Mouse (Mus musculus): ENCODE data around the gene Nr6a1. TPM values are rescaled to one million over a fixed set of nuclear protein-coding genes. Genes with fewer than 3 reads are reported as not detected.

Nr6a1 gene
- polyA plus RNA-seq, 1 experiment from 2014 or later: 0.94 TPM

- H3K4me1 ChIP-seq (ENCODE audit: insufficient read depth, low read length): peaks cover 11% of the 10 kb centered on the region; the same call in 1 of the 2 replicates
- 82% methylated on average over 2 of the region's 2 CpGs for WGBS
- H3K4me2 ChIP-seq (replicated peaks; ENCODE audit: low read depth, low read length): no peak overlapping the region
- H3K9ac ChIP-seq (replicated peaks; ENCODE audit: low read length): no peak overlapping the region
- no peaks in the 10 kb centered on the region for H3K27me3 ChIP-seq (ENCODE audit: insufficient read depth, low read length)
- no peak overlapping the region for H3K4me3 ChIP-seq (ENCODE audit: low read length)
- H3K27ac ChIP-seq (ENCODE audit: low read length): no peak overlapping the region
- no peak for ATAC-seq (ENCODE audit: low FRiP score, low TSS enrichment)
- no peaks in the 10 kb centered on the region for H3K9me3 ChIP-seq (ENCODE audit: low read length)
- no peaks in the 10 kb centered on the region for H3K36me3 ChIP-seq (ENCODE audit: insufficient read depth, low read length)
These were observed 147.5 kb downstream of the Nr6a1 start for GRCm38 (mm10) chr2:38779939-38780338.

GRCm38 (mm10) chr2:38777326-38777725 lies 150.2 kb downstream of the Nr6a1 start:
- Histone ChIP-seq H3K4me2 (replicated peaks; ENCODE audit: low read depth, low read length) (no peak overlapping the region), H3K9me3 (ENCODE audit: low read length) (no peaks in the 10 kb centered on the region), H3K27me3 (ENCODE audit: insufficient read depth, low read length) (no peaks in the 10 kb centered on the region), H3K27ac (ENCODE audit: low read length) (no peak overlapping the region), H3K36me3 (ENCODE audit: insufficient read depth, low read length) (no peaks in the 10 kb centered on the region), H3K4me3 (ENCODE audit: low read length) (no peak overlapping the region), H3K4me1 (ENCODE audit: insufficient read depth, low read length) (peaks cover 3% of the 10 kb centered on the region; the same call in 1 of the 2 replicates), H3K9ac (replicated peaks; ENCODE audit: low read length) (no peak overlapping the region)
- 84% methylated on average over 2 of the region's 2 CpGs for WGBS
- ATAC-seq (ENCODE audit: low FRiP score, low TSS enrichment): no peak

GRCm38 (mm10) chr2:38774936-38775335 lies 152.6 kb downstream of the Nr6a1 start:
- no peaks in the 10 kb centered on the region for H3K9me3 ChIP-seq (ENCODE audit: low read length)
- H3K27ac ChIP-seq (ENCODE audit: low read length): no peak overlapping the region
- H3K4me2 ChIP-seq (replicated peaks; ENCODE audit: low read depth, low read length): no peak overlapping the region
- H3K4me3 ChIP-seq (ENCODE audit: low read length): no peak overlapping the region
- H3K27me3 ChIP-seq (ENCODE audit: insufficient read depth, low read length): no peaks in the 10 kb centered on the region
- no peaks in the 10 kb centered on the region for H3K36me3 ChIP-seq (ENCODE audit: insufficient read depth, low read length)
- WGBS: 91% methylated on average over 2 of the region's 2 CpGs
- ATAC-seq (ENCODE audit: low FRiP score, low TSS enrichment): no peak
- no peaks in the 10 kb centered on the region for H3K4me1 ChIP-seq (ENCODE audit: insufficient read depth, low read length)
- no peak overlapping the region for H3K9ac ChIP-seq (replicated peaks; ENCODE audit: low read length)

- no peaks in the 10 kb centered on the region for H3K9me3 ChIP-seq (ENCODE audit: low read length)
- no peaks in the 10 kb centered on the region for H3K27me3 ChIP-seq (ENCODE audit: insufficient read depth, low read length)
- H3K27ac ChIP-seq (ENCODE audit: low read length): no peak overlapping the region
- H3K4me3 ChIP-seq (ENCODE audit: low read length): no peak overlapping the region
- no peak overlapping the region for H3K4me2 ChIP-seq (replicated peaks; ENCODE audit: low read depth, low read length)
- no peaks in the 10 kb centered on the region for H3K36me3 ChIP-seq (ENCODE audit: insufficient read depth, low read length)
- H3K9ac ChIP-seq (replicated peaks; ENCODE audit: low read length): no peak overlapping the region
- no peaks in the 10 kb centered on the region for H3K4me1 ChIP-seq (ENCODE audit: insufficient read depth, low read length)
- 44% methylated on average over 2 of the region's 2 CpGs for WGBS
- ATAC-seq (ENCODE audit: low FRiP score, low TSS enrichment): no peak
These were observed 156.1 kb downstream of the Nr6a1 start for GRCm38 (mm10) chr2:38771478-38771797.

GRCm38 (mm10) chr2:38770772-38771477 lies 156.6 kb downstream of the Nr6a1 start:
- WGBS: 70% methylated on average over 5 of the region's 5 CpGs
- ATAC-seq (ENCODE audit: low FRiP score, low TSS enrichment): no peak
- Histone ChIP-seq H3K27me3 (ENCODE audit: insufficient read depth, low read length) (no peaks in the 10 kb centered on the region), H3K36me3 (ENCODE audit: insufficient read depth, low read length) (no peaks in the 10 kb centered on the region), H3K4me2 (replicated peaks; ENCODE audit: low read depth, low read length) (no peak overlapping the region), H3K9ac (replicated peaks; ENCODE audit: low read length) (no peak overlapping the region), H3K27ac (ENCODE audit: low read length) (no peak overlapping the region), H3K4me3 (ENCODE audit: low read length) (no peak overlapping the region), H3K4me1 (ENCODE audit: insufficient read depth, low read length) (no peaks in the 10 kb centered on the region), H3K9me3 (ENCODE audit: low read length) (no peaks in the 10 kb centered on the region)

- WGBS: 70% methylated on average over 4 of the region's 4 CpGs
- no peak overlapping the region for H3K9ac ChIP-seq (replicated peaks; ENCODE audit: low read length)
- H3K27ac ChIP-seq (ENCODE audit: low read length): no peak overlapping the region
- no peak for ATAC-seq (ENCODE audit: low FRiP score, low TSS enrichment)
- H3K4me2 ChIP-seq (replicated peaks; ENCODE audit: low read depth, low read length): no peak overlapping the region
- H3K36me3 ChIP-seq (ENCODE audit: insufficient read depth, low read length): no peaks in the 10 kb centered on the region
- H3K27me3 ChIP-seq (ENCODE audit: insufficient read depth, low read length): no peaks in the 10 kb centered on the region
- no peaks in the 10 kb centered on the region for H3K4me1 ChIP-seq (ENCODE audit: insufficient read depth, low read length)
- no peak overlapping the region for H3K4me3 ChIP-seq (ENCODE audit: low read length)
- H3K9me3 ChIP-seq (ENCODE audit: low read length): no peaks in the 10 kb centered on the region
These were observed 160.1 kb downstream of the Nr6a1 start for GRCm38 (mm10) chr2:38767177-38767931.

- no peak overlapping the region for H3K9ac ChIP-seq (replicated peaks; ENCODE audit: low read length)
- no peak overlapping the region for H3K4me2 ChIP-seq (replicated peaks; ENCODE audit: low read depth, low read length)
- no peaks in the 10 kb centered on the region for H3K27me3 ChIP-seq (ENCODE audit: insufficient read depth, low read length)
- 79% methylated on average over 3 of the region's 3 CpGs for WGBS
- H3K4me3 ChIP-seq (ENCODE audit: low read length): no peak overlapping the region
- H3K36me3 ChIP-seq (ENCODE audit: insufficient read depth, low read length): no peaks in the 10 kb centered on the region
- no peaks in the 10 kb centered on the region for H3K9me3 ChIP-seq (ENCODE audit: low read length)
- H3K27ac ChIP-seq (ENCODE audit: low read length): no peak overlapping the region
- no peaks in the 10 kb centered on the region for H3K4me1 ChIP-seq (ENCODE audit: insufficient read depth, low read length)
- ATAC-seq (ENCODE audit: low FRiP score, low TSS enrichment): no peak
These were observed 187.6 kb downstream of the Nr6a1 start for GRCm38 (mm10) chr2:38739847-38740246.

GRCm38 (mm10) chr2:38739410-38739809 lies 188.1 kb downstream of the Nr6a1 start:
- H3K27ac ChIP-seq (ENCODE audit: low read length): no peak overlapping the region
- 19% methylated on average over 7 of the region's 7 CpGs for WGBS
- no peaks in the 10 kb centered on the region for H3K27me3 ChIP-seq (ENCODE audit: insufficient read depth, low read length)
- no peak overlapping the region for H3K4me2 ChIP-seq (replicated peaks; ENCODE audit: low read depth, low read length)
- no peaks in the 10 kb centered on the region for H3K36me3 ChIP-seq (ENCODE audit: insufficient read depth, low read length)
- H3K4me1 ChIP-seq (ENCODE audit: insufficient read depth, low read length): no peaks in the 10 kb centered on the region
- H3K9me3 ChIP-seq (ENCODE audit: low read length): no peaks in the 10 kb centered on the region
- no peak overlapping the region for H3K9ac ChIP-seq (replicated peaks; ENCODE audit: low read length)
- no peak overlapping the region for H3K4me3 ChIP-seq (ENCODE audit: low read length)
- ATAC-seq (ENCODE audit: low FRiP score, low TSS enrichment): peak; percentile 40; the same call in 1 of the 2 replicates

GRCm38 (mm10) chr2:38738601-38739301 lies 188.7 kb downstream of the Nr6a1 start:
- Histone ChIP-seq H3K4me3 (ENCODE audit: low read length) (no peak overlapping the region), H3K9ac (replicated peaks; ENCODE audit: low read length) (no peak overlapping the region), H3K36me3 (ENCODE audit: insufficient read depth, low read length) (no peaks in the 10 kb centered on the region), H3K9me3 (ENCODE audit: low read length) (no peaks in the 10 kb centered on the region), H3K4me1 (ENCODE audit: insufficient read depth, low read length) (no peaks in the 10 kb centered on the region), H3K4me2 (replicated peaks; ENCODE audit: low read depth, low read length) (no peak overlapping the region), H3K27ac (ENCODE audit: low read length) (no peak overlapping the region), H3K27me3 (ENCODE audit: insufficient read depth, low read length) (no peaks in the 10 kb centered on the region)
- 92% methylated on average over 14 of the region's 14 CpGs for WGBS
- no peak for ATAC-seq (ENCODE audit: low FRiP score, low TSS enrichment)

GRCm38 (mm10) chr2:38735740-38736139 lies 191.7 kb downstream of the Nr6a1 start:
- H3K27ac ChIP-seq (ENCODE audit: low read length): no peak overlapping the region
- H3K4me2 ChIP-seq (replicated peaks; ENCODE audit: low read depth, low read length): no peak overlapping the region
- no peaks in the 10 kb centered on the region for H3K27me3 ChIP-seq (ENCODE audit: insufficient read depth, low read length)
- H3K36me3 ChIP-seq (ENCODE audit: insufficient read depth, low read length): no peaks in the 10 kb centered on the region
- ATAC-seq (ENCODE audit: low FRiP score, low TSS enrichment): 0 out of 2 replicates have a peak, but pooled peaks have one; percentile 14
- no peak overlapping the region for H3K4me3 ChIP-seq (ENCODE audit: low read length)
- no peak overlapping the region for H3K9ac ChIP-seq (replicated peaks; ENCODE audit: low read length)
- no peaks in the 10 kb centered on the region for H3K9me3 ChIP-seq (ENCODE audit: low read length)
- H3K4me1 ChIP-seq (ENCODE audit: insufficient read depth, low read length): no peaks in the 10 kb centered on the region
